Mouse (Mus musculus) hindbrain, postnatal 0 days (tissue): ENCODE measurements around the gene Bloc1s5. TPM values are rescaled to one million over a fixed set of nuclear protein-coding genes. Genes with fewer than 3 reads are reported as not detected.
A peak's percentile ranks its signal among the peaks of the same experiment; 100 is the strongest.

Source experiments
- ATAC-seq: fragments of 200-750 bp; cut with Nextera tagmentation; 2 replicates; pipeline ENCODE4 v1.8.0; 2017; ENCODE audit warnings: mild to moderate bottlenecking, moderate TSS enrichment, moderate library complexity
- DNase-seq: peaks from one replicate; pipeline ENCODE4 v3.0.0-alpha.2; 2015; ENCODE audit warnings: low spot score
- H3K27ac ChIP-seq: fragments of 300-500 bp; sonication (generic); 2 replicates; pipeline ENCODE4 v1.5.1; 2014; ENCODE audit warnings: mild to moderate bottlenecking
- H3K27me3 ChIP-seq: fragments of 300-500 bp; sonication (generic); 2 replicates; pipeline ENCODE4 v1.6.1; 2014; ENCODE audit warnings: low read length, mixed read lengths; ENCODE audit not compliant: insufficient read depth
- H3K36me3 ChIP-seq: fragments of 300-500 bp; sonication (generic); 2 replicates; pipeline ENCODE4 v1.6.1; 2014; ENCODE audit warnings: low read length, mixed read lengths; ENCODE audit not compliant: insufficient read depth
- H3K4me1 ChIP-seq: fragments of 300-500 bp; sonication (generic); 2 replicates; pipeline ENCODE4 v1.6.1; 2014; ENCODE audit warnings: antibody characterized with exemption, low read length, mixed read lengths; ENCODE audit not compliant: insufficient read depth
- H3K4me2 ChIP-seq: fragments of 300-500 bp; sonication (generic); 2 replicates; pipeline ENCODE4 v1.6.1; 2014; ENCODE audit warnings: low read depth, mild to moderate bottlenecking, low read length, moderate library complexity, mixed read lengths
- H3K4me3 ChIP-seq: fragments of 300-500 bp; sonication (generic); 2 replicates; pipeline ENCODE4 v1.5.1; 2014; ENCODE audit warnings: low read length
- H3K9ac ChIP-seq: fragments of 300-500 bp; sonication (generic); replicated peaks from 2 replicates; pipeline ENCODE4 v1.6.1; 2014; ENCODE audit warnings: mild to moderate bottlenecking, low read length, moderate library complexity, mixed read lengths
- H3K9me3 ChIP-seq: fragments of 300-500 bp; sonication (generic); 2 replicates; pipeline ENCODE4 v1.6.1; 2016; ENCODE audit warnings: low read length, mixed read lengths
- CTCF ChIP-seq: IDR thresholded peaks from 2 replicates; pipeline ENCODE4 v1.5.1; 2016; ENCODE audit warnings: antibody characterized with exemption, control low read depth, low read depth
- WGBS: fragments of 180-500 bp; shearing (Covaris S2); extraction: QIAGEN DNeasy Blood & Tissue Kit; methylation state at CpG from one replicate; pipeline ENCODE4 v1.1.7; 2014; 5-methylcytosine and 5-hydroxymethylcytosine counted together
- polyA plus RNA-seq: library from polyadenylated mRNA; unstranded; fragments of >200 nt; fragmentation: Nextera tagmentation; extraction: Ambion mirVana; gene quantifications from 2 replicates; pipeline ENCODE4 v1.2.1, GENCODE M21; 2015
- total RNA-seq: library from RNA; depleted of rRNA; stranded (reverse); fragments of >200 nt; gene quantifications from 2 replicates; pipeline ENCODE4 v1.2.3, GENCODE M21; 2014

Gene Bloc1s5
- total and polyA plus RNA-seq, 2 experiments from 2014 or later = 10.1 to 22.2 TPM

- H3K9me3 ChIP-seq = no peaks in the 10 kb centered on the region; the same call in 1 of the 2 replicates
Observed at GRCm38 (mm10) chr13:38612179-38612578, 22.7 kb downstream of the Bloc1s5 start.

DNA sequence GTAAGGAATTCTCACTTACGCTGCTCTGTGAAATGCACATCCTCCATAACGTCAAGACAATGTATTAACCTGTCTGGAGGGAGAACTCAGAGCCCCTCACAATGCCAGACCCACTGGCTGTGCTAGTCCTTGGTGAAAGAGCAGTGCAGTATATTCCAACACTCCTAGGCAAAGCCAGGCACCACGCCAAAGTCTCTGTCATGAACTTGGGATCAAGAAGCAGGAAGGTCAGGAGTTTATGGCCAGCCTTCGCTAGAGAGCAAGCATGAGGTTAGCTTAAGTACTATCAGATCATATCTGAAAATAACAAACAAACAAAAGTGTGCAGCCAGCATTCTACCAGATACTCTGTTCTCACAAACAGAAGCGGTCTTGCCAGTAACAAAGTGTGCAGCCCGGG is 24.6 kb downstream of the Bloc1s5 start:
- no peak for DNase-seq
- H3K27me3 ChIP-seq = no peaks in the 10 kb centered on the region
- TF ChIP-seq CTCF = no peak
- H3K9ac ChIP-seq = no peak overlapping the region
- H3K9me3 ChIP-seq = no peaks in the 10 kb centered on the region; the same call in 1 of the 2 replicates
- no peaks in the 10 kb centered on the region for H3K4me1 ChIP-seq
- H3K36me3 ChIP-seq = no peaks in the 10 kb centered on the region; the same call in 1 of the 2 replicates
- H3K4me2 ChIP-seq = no peak overlapping the region
- H3K27ac ChIP-seq = no peak overlapping the region
- WGBS = 89% methylated on average over 6 of the region's 6 CpGs
- no peak overlapping the region for H3K4me3 ChIP-seq
- ATAC-seq = no peak

More at GRCm38 (mm10) chr13:38612179-38612578, 22.7 kb downstream of the Bloc1s5 start:
- ATAC-seq (no peak), DNase-seq (no peak)
- Histone ChIP-seq H3K4me3 (no peak overlapping the region), H3K4me2 (no peak overlapping the region), H3K27me3 (no peaks in the 10 kb centered on the region), H3K36me3 (no peaks in the 10 kb centered on the region; the same call in 1 of the 2 replicates), H3K9ac (no peak overlapping the region), H3K4me1 (no peaks in the 10 kb centered on the region), H3K27ac (no peak overlapping the region)
- WGBS = 95% methylated on average over 4 of the region's 4 CpGs
- TF ChIP-seq CTCF = no peak

- H3K4me2 ChIP-seq = no peak overlapping the region
- TF ChIP-seq CTCF = no peak
- H3K9ac ChIP-seq = no peak overlapping the region
- no peaks in the 10 kb centered on the region for H3K4me1 ChIP-seq
- DNase-seq (no peak), ATAC-seq (no peak)
- no peaks in the 10 kb centered on the region for H3K9me3 ChIP-seq
- no peak overlapping the region for H3K4me3 ChIP-seq
- WGBS = 93% methylated on average over 6 of the region's 6 CpGs
- H3K27ac ChIP-seq = no peak overlapping the region
- H3K36me3 ChIP-seq = no peaks in the 10 kb centered on the region; the same call in 1 of the 2 replicates
- no peaks in the 10 kb centered on the region for H3K27me3 ChIP-seq
Observed at GRCm38 (mm10) chr13:38607130-38607529, 27.8 kb downstream of the Bloc1s5 start.

DNA sequence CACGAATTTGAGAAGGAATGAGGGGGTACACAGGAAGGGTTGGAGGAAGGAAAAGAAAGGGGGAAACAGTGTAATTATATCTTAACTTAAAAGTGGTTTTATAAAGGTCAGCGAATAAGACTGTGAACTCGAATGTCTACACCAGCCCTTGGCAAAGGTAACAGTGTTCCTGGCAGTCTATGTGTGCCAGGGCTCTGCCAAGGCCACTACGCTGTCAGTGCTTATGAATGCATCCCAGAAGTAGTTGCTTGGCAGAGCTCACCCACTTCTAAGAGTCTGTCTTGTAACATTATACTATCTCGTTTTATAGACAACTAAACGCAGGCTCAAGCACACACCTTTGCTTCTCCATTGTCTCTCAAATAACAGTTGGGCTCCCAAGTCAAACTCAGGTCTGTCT is 29.6 kb downstream of the Bloc1s5 start:
- TF ChIP-seq CTCF = no peak

DNA sequence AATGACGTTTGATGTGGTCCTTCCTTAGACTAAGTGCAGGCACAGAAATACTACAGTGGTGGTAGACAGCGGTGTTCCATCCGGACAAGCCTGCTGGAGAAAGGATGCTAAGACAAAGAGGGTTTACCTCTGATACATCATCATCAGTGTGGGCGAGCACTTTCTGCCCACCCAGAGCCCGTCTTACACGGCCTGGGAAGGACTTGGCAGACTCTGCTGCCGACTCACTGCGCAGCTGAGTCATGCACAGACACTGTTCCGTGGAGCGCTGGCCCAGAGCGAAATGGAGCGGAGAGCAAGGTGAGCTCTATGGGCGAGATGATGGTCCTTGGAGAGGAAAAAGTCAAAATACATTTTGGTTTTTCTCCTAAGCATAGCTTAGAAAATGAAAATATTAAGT is 31.9 kb downstream of the Bloc1s5 start:
- WGBS = 86% methylated on average over 13 of the region's 13 CpGs
- DNase-seq (no peak), ATAC-seq (no peak)
- Histone ChIP-seq H3K4me3 (no peak overlapping the region), H3K9me3 (no peaks in the 10 kb centered on the region), H3K36me3 (no peaks in the 10 kb centered on the region; the same call in 1 of the 2 replicates), H3K4me1 (no peaks in the 10 kb centered on the region), H3K27me3 (no peaks in the 10 kb centered on the region), H3K9ac (no peak overlapping the region), H3K4me2 (no peak overlapping the region), H3K27ac (no peak overlapping the region)
- TF ChIP-seq CTCF = no peak

More for the DNA sequence above, 29.6 kb downstream of the Bloc1s5 start:
- Histone ChIP-seq H3K27me3 (no peaks in the 10 kb centered on the region), H3K36me3 (no peaks in the 10 kb centered on the region; the same call in 1 of the 2 replicates), H3K9me3 (no peaks in the 10 kb centered on the region), H3K4me3 (no peak overlapping the region), H3K4me2 (no peak overlapping the region), H3K27ac (no peak overlapping the region), H3K9ac (no peak overlapping the region), H3K4me1 (no peaks in the 10 kb centered on the region)
- no peak for ATAC-seq
- 72% methylated on average over 6 of the region's 6 CpGs for WGBS
- no peak for DNase-seq

DNA sequence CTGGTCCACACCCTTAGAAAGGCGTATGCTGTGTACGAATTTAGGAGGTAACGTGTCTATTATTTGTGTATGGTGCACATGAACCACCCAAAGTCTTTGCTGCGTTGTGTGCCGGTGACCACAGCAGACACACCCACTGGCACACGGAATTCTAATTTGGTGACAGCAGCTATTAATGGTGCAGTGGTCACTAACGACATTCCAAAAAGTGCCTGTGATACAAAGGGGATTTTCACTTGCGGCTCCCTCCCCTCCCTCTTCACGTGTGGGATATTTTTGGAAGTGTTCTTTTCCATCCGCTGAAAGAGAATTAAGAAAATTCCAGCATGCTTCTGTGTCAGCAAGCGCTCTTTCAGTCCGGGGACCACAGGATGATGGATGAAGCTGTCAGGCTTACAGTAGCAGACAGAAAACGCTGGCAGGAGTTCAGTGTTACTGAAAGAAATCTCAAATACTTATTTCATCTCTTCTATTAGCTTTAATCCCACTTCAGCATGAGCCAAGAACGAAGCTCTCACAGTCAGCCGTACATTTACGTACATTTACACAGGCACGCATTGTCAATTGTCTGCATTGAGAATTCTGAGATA is 32.6 kb downstream of the Bloc1s5 start:
- WGBS = 60% methylated on average over 17 of the region's 17 CpGs
- TF ChIP-seq CTCF = no peak
- no peaks in the 10 kb centered on the region; the same call in 1 of the 2 replicates for H3K36me3 ChIP-seq
- H3K9ac ChIP-seq = no peak overlapping the region
- H3K27ac ChIP-seq = no peak overlapping the region
- ATAC-seq (no peak), DNase-seq (peak; percentile 27)
- no peaks in the 10 kb centered on the region for H3K4me1 ChIP-seq
- no peaks in the 10 kb centered on the region for H3K9me3 ChIP-seq
- H3K4me2 ChIP-seq = no peak overlapping the region
- no peaks in the 10 kb centered on the region for H3K27me3 ChIP-seq
- H3K4me3 ChIP-seq = no peak overlapping the region

- Histone ChIP-seq H3K36me3 (no peaks in the 10 kb centered on the region; the same call in 1 of the 2 replicates), H3K4me2 (no peak overlapping the region), H3K4me1 (no peaks in the 10 kb centered on the region), H3K9me3 (no peaks in the 10 kb centered on the region), H3K9ac (no peak overlapping the region), H3K27me3 (no peaks in the 10 kb centered on the region), H3K27ac (no peak overlapping the region), H3K4me3 (no peak overlapping the region)
- ATAC-seq = no peak
- no peak for DNase-seq
- no peak for TF ChIP-seq CTCF
- 86% methylated on average over 11 of the region's 11 CpGs for WGBS
Observed at GRCm38 (mm10) chr13:38600811-38601210, 34.1 kb downstream of the Bloc1s5 start.
